Mouse (Mus musculus) adrenal gland, postnatal 10 days (tissue): ENCODE measurements at regions not wholly inside any gene's neighbourhood (a gene's known extent, or its start where the extent isn't known, plus 50 kb on each side); places are given as distances from the start of the nearest gene placed in this dataset.
A peak's percentile ranks its signal among the peaks of the same experiment; 100 is the strongest.

ENCODE experiments used
- DNase-seq: peaks from one replicate; pipeline ENCODE4 v3.0.0; 2021; ENCODE audit warnings: mixed read lengths

- DNase-seq, result no peak
Measured at GRCm38 (mm10) chr17:49149896-49150295, 217.7 kb downstream of the Lrfn2 start.

GRCm38 (mm10) chr17:49150971-49151422, 218.8 kb downstream of the Lrfn2 start:
- peak; percentile 24 for DNase-seq

DNA sequence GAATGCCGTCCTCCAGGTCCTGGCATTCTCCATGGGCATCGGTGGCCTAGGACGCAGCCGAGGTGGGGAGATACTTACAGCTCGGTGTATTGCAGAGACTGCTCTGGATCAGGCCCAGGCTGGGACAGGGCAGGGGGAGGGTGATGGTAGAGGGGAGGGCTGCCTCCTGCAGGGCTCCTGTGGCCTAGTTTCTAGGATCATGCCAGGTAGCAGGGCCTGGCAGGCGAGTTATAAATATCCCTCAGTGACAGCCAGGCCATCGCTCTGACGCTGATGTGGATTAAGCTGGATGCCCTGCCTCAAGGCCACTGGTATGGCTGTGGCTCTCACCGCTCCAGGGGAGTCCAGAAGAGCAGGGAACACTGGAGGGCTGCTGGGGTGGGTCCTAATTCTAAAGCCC, 221.8 kb downstream of the Lrfn2 start:
- DNase-seq, result no peak

GRCm38 (mm10) chr17:49155001-49155515, 222.9 kb downstream of the Lrfn2 start:
- DNase-seq, result peak; percentile 18

GRCm38 (mm10) chr17:49157586-49157985, 225.4 kb downstream of the Lrfn2 start:
- no peak for DNase-seq

GRCm38 (mm10) chr17:49171252-49172047, 239.3 kb downstream of the Lrfn2 start:
- peak; percentile 63 for DNase-seq

GRCm38 (mm10) chr17:49172052-49172799, 240.0 kb downstream of the Lrfn2 start:
- DNase-seq, result no peak

- DNase-seq, result no peak
Measured at GRCm38 (mm10) chr17:49172800-49173150, 240.6 kb downstream of the Lrfn2 start.

DNA sequence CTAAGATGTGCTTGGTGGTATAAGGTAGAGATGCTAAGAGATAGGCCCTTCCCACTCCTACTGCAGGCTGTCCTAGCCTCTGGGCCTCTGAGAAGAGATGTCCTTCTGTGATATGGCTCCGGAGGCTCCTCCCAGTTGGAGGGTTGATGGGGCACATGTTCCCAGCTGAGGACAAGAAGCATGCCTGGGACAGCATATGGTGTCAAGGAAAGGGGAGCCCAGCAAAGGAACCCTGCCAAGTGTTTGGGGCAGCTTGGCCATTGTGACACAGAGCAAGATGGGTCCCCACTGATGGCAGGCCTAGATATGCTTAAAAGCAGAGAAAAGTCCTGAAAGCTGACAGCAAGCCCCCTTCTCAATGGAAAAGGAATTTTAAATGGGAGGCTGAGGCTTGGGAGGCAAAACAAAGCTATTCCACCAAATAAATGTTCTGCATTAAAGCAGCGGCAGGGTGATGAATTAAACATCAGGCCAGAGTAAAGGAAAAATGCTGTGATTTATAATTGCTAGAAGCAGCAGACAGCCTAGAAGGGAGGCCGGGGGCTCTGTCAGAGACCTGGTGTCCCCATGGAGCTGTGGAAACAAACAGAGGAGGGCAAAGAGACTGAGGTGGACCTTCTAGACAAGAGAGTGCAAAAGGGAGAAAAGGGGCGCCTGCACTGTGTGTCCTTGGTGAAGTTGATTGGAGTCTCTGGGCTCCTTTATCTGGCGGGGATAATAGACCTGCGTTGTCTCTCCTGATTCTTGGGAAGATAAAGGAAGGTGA, 246.0 kb downstream of the Lrfn2 start:
- no peak for DNase-seq

- peak; percentile 70 for DNase-seq
Measured at GRCm38 (mm10) chr17:49182485-49182884, 245.7 kb upstream of the Mocs1 start.

DNA sequence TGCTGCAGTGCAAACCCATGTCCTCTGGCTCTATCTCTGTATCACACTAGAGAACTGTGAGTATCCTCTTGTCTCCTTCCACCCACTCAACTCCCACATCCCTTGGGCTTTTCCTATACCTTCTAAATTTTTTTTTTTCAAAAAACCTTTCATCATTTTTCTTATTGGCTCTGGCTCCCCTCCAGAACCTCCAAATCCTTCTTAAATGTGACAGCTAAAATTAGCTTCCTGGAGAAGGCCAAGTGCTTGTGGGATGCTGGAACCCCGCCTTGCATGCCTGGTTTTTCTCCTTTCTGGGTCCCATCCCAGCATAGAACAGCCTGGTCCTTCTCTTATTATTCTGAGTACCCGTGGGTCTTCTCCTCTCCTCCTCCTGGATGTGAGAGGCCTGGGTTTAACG, 244.2 kb upstream of the Mocs1 start:
- no peak for DNase-seq

DNA sequence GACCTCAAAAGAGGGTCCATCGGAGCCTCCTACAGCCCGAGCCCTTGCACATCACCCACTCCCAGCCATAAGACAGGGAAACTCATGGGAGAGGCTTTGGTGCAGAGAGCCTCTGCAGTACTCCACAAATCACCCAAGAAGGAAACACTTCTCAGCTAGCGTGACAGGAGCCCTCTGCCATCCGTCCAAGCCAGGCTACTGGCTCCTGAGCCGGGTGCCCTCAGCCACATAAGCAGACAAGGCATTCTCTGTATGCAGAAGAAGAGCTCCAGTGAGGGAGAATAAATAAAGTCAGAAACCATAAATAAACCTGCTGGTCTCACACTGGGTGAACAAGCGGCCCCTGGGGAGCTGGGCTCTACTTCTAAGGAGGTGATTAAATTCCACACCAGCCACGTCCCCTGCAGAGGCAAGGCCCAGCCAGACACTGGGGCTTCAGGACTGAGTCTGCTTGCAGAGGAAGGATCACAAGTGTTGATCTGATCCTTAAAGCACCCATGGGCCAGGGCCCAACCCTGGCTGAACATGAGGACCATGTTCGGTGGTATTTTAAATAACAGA, 243.0 kb upstream of the Mocs1 start:
- DNase-seq, result no peak

- peak; percentile 55 for DNase-seq
Measured at GRCm38 (mm10) chr17:49189765-49190164, 238.4 kb upstream of the Mocs1 start.

DNA sequence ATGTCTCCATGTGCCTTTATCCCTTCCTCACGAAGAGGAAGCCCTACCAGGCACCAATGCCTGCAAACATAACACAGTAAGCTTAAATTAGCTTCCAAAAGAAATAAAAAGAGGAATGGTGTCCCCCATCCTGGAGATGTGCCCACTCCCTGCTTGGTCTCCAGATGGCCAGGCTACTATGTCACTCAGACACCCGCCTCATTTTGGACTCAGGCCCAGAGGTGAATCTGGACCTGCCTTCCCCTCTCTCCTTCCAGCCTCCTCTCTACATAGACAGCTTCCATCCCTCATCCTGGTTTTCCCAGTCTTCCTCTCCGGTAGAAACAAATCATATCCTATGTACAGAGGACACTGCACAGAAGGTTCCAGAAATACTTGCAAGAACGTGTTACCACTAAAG, 237.8 kb upstream of the Mocs1 start:
- DNase-seq, result no peak

GRCm38 (mm10) chr17:49196046-49196684, 232.0 kb upstream of the Mocs1 start:
- DNase-seq, result no peak

DNA sequence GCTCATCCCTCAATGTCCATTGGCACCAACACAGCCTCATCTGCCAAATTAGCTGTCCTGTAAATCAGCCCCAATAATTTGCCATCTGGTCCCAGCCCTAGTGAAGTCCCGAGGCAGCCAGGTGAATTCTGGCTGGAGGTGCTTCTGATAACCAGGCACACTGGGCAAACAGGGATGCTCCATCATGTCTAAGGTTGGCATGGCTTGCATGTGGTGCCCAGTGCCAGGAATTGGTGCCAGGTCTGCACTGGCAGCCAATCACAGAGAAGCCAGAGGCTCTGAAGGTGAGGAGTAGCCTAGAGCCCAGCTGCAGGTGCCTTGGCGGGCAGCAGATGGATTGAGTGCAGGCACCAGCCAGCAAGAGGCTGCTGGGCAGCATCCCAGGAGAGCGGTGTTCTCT, 226.7 kb upstream of the Mocs1 start:
- no peak for DNase-seq

- DNase-seq, result no peak
Measured at GRCm38 (mm10) chr17:49205095-49205494, 223.1 kb upstream of the Mocs1 start.

DNA sequence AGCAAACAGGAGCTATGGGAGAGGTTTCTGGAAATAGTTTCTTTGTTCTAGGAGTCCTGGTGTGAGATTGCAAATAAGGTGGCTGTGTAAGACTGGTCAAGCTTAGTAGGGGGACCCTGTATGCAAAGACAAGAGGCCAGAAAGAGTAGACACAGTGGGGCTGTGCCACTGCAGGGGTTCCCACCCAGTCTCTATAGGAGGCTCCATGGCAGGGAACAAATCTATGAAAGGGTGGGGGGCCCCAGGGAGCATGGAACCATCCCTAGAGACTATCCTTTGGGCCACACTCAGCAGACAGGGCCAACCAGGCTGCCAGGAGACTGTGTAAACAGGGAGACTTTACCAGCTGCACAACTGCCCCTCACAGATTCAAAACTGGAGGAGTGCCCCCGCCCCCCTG, 222.6 kb upstream of the Mocs1 start:
- no peak for DNase-seq

- peak; percentile 14 for DNase-seq
Measured at GRCm38 (mm10) chr17:49206708-49207107, 221.5 kb upstream of the Mocs1 start.

- DNase-seq, result peak; percentile 30
Measured at GRCm38 (mm10) chr17:49208315-49208820, 219.8 kb upstream of the Mocs1 start.

DNA sequence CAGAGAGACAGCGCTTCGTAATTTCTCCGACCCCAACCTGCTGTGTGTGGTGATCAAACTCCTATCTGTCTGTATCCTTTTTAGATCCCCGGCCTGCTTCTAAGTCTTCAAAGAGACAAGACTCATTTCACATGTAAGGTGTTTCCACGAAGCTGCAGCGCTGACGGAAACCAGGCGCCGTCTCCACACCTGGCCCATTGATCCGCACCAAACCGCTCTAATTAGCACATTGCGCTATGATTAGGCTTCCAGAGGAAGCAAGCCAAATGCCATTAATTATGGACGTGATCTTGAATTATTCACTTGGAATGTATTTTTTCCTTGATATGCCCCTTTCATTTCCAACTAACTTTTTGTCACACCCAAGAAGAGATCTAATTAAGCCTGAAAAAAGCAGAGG, 215.2 kb upstream of the Mocs1 start:
- DNase-seq, result no peak

GRCm38 (mm10) chr17:49215281-49215680, 212.9 kb upstream of the Mocs1 start:
- no peak for DNase-seq
